Mouse (Mus musculus) heart, postnatal 0 days (tissue): ENCODE results near the gene Armh3.

ENCODE experiments used
- CTCF ChIP-seq: IDR thresholded peaks from 2 replicates; pipeline ENCODE4 v1.5.1; 2016; ENCODE audit warnings: antibody characterized with exemption, control low read depth, low read depth
- EP300 ChIP-seq: IDR thresholded peaks from 2 replicates; pipeline ENCODE4 v1.6.1; 2016; ENCODE audit warnings: antibody characterized with exemption, low read depth

GRCm38 (mm10) chr19:46024959-46025358 is 26.7 kb upstream of the Armh3 start:
- TF ChIP-seq CTCF: no peak
- no peak for TF ChIP-seq EP300
